Mouse (Mus musculus) midbrain, embryonic 11.5 days (tissue): ENCODE measurements around the gene Sp4. TPM values are rescaled to one million over a fixed set of nuclear protein-coding genes. Genes with fewer than 3 reads are reported as not detected.

Experiments
- ATAC-seq: fragments of 200-750 bp; cut with Nextera tagmentation; 2 replicates; pipeline ENCODE4 v1.8.0; 2017; ENCODE audit warnings: moderate TSS enrichment, moderate library complexity; ENCODE audit not compliant: low FRiP score
- DNase-seq: peaks from one replicate; pipeline ENCODE4 v3.0.0; 2015; ENCODE audit warnings: low spot score; ENCODE audit errors: missing footprints
- H3K27ac ChIP-seq: fragments of 300-500 bp; sonication (generic); 2 replicates; pipeline ENCODE4 v1.5.1; 2014; ENCODE audit warnings: low read depth, low read length
- H3K27me3 ChIP-seq: fragments of 300-500 bp; sonication (generic); 2 replicates; pipeline ENCODE4 v1.6.1; 2014; ENCODE audit warnings: mild to moderate bottlenecking, low read length, moderate library complexity, mixed read lengths; ENCODE audit not compliant: control insufficient read depth, insufficient read depth
- H3K36me3 ChIP-seq: fragments of 300-500 bp; sonication (generic); 2 replicates; pipeline ENCODE4 v1.6.1; 2014; ENCODE audit warnings: mild to moderate bottlenecking, low read length, moderate library complexity, mixed read lengths; ENCODE audit not compliant: control insufficient read depth, insufficient read depth
- H3K4me1 ChIP-seq: fragments of 300-500 bp; sonication (generic); 2 replicates; pipeline ENCODE4 v1.6.1; 2014; ENCODE audit warnings: low read length; ENCODE audit not compliant: control insufficient read depth, insufficient read depth
- H3K4me2 ChIP-seq: fragments of 300-500 bp; sonication (generic); 2 replicates; pipeline ENCODE4 v1.6.1; 2014; ENCODE audit warnings: mild to moderate bottlenecking, moderate library complexity
- H3K4me3 ChIP-seq: fragments of 300-500 bp; sonication (generic); 2 replicates; pipeline ENCODE4 v1.5.1; 2014; ENCODE audit warnings: low read depth, low read length
- H3K9ac ChIP-seq: fragments of 300-500 bp; sonication (generic); 2 replicates; pipeline ENCODE4 v1.6.1; 2014; ENCODE audit warnings: low read length
- H3K9me3 ChIP-seq: fragments of 300-500 bp; sonication (generic); 2 replicates; pipeline ENCODE4 v1.6.1; 2016; ENCODE audit warnings: low read length; ENCODE audit not compliant: control insufficient read depth
- WGBS: fragments of 180-500 bp; shearing (Covaris S2); extraction: QIAGEN DNeasy Blood & Tissue Kit; methylation state at CpG from one replicate; pipeline ENCODE4 v1.1.7; 2014; 5-methylcytosine and 5-hydroxymethylcytosine counted together
- polyA plus RNA-seq: library from polyadenylated mRNA; unstranded; fragments of >200 nt; fragmentation: Nextera tagmentation; extraction: Ambion mirVana; gene quantifications from 2 replicates; pipeline ENCODE4 v1.2.1, GENCODE M21; 2014

Gene Sp4
- polyA plus RNA-seq, 1 experiment from 2014 or later: 25.1 TPM

GRCm38 (mm10) chr12:118212163-118212562 lies 89.1 kb downstream of the Sp4 start:
- Histone ChIP-seq H3K36me3 (no peaks in the 10 kb centered on the region), H3K4me2 (no peak overlapping the region), H3K9ac (no peak overlapping the region), H3K27ac (no peak overlapping the region), H3K4me3 (no peak overlapping the region), H3K9me3 (no peaks in the 10 kb centered on the region), H3K4me1 (no peaks in the 10 kb centered on the region), H3K27me3 (no peaks in the 10 kb centered on the region)
- 88% methylated on average over 2 of the region's 2 CpGs for WGBS
- ATAC-seq (no peak), DNase-seq (no peak)

- no peaks in the 10 kb centered on the region for H3K9me3 ChIP-seq
- H3K4me1 ChIP-seq: peaks cover 7% of the 10 kb centered on the region; the same call in 1 of the 2 replicates
- no peaks in the 10 kb centered on the region for H3K36me3 ChIP-seq
- H3K9ac ChIP-seq: peak within 1 kb of the TSS; percentile 30; the same call in 1 of the 2 replicates
- H3K4me2 ChIP-seq: peak within 1 kb of the TSS; percentile 94
- DNase-seq (peak; percentile 98), ATAC-seq (peak; percentile 100)
- H3K4me3 ChIP-seq: peak within 1 kb of the TSS; percentile 51
- no peak within 1 kb of the TSS for H3K27ac ChIP-seq
- 0% methylated on average over 47 of the region's 47 CpGs for WGBS
- H3K27me3 ChIP-seq: peaks cover 36% of the 10 kb centered on the region
Observed at GRCm38 (mm10) chr12:118198386-118199093, 102.7 kb downstream of the Sp4 start, which contains the start of gene Dnah11. Dnah11 (minus strand) TSS chr12:118199043.

- Histone ChIP-seq H3K4me2 (no peak overlapping the region), H3K9me3 (no peaks in the 10 kb centered on the region), H3K27ac (no peak overlapping the region), H3K4me1 (peaks cover 7% of the 10 kb centered on the region; the same call in 1 of the 2 replicates), H3K9ac (no peak overlapping the region), H3K4me3 (no peak overlapping the region), H3K36me3 (no peaks in the 10 kb centered on the region), H3K27me3 (peaks cover 36% of the 10 kb centered on the region)
- no peak for ATAC-seq
- 79% methylated on average over 2 of the region's 2 CpGs for WGBS
- DNase-seq: no peak
Observed at GRCm38 (mm10) chr12:118196583-118196982, 104.7 kb downstream of the Sp4 start.

GRCm38 (mm10) chr12:118189535-118189934 lies 111.7 kb downstream of the Sp4 start:
- no peak for DNase-seq
- 68% methylated on average over 3 of the region's 3 CpGs for WGBS

GRCm38 (mm10) chr12:118187663-118188062 lies 113.6 kb downstream of the Sp4 start:
- WGBS: 43% methylated on average over 2 of the region's 2 CpGs

More at GRCm38 (mm10) chr12:118189535-118189934, 111.7 kb downstream of the Sp4 start:
- H3K27me3 ChIP-seq: no peaks in the 10 kb centered on the region; the same call in 1 of the 2 replicates
- H3K9ac ChIP-seq: no peak overlapping the region
- H3K4me2 ChIP-seq: no peak overlapping the region
- no peak for ATAC-seq
- no peak overlapping the region for H3K27ac ChIP-seq
- no peaks in the 10 kb centered on the region for H3K9me3 ChIP-seq
- H3K4me3 ChIP-seq: no peak overlapping the region
- H3K36me3 ChIP-seq: no peaks in the 10 kb centered on the region
- H3K4me1 ChIP-seq: peaks cover 10% of the 10 kb centered on the region

GRCm38 (mm10) chr12:118186881-118187489 lies 114.3 kb downstream of the Sp4 start:
- H3K9me3 ChIP-seq: no peaks in the 10 kb centered on the region
- no peak overlapping the region for H3K4me3 ChIP-seq
- H3K4me1 ChIP-seq: peaks cover 10% of the 10 kb centered on the region
- ATAC-seq (peak; percentile 73), DNase-seq (peak; percentile 87)
- no peak overlapping the region for H3K4me2 ChIP-seq
- no peak overlapping the region for H3K27ac ChIP-seq
- H3K9ac ChIP-seq: no peak overlapping the region
- H3K36me3 ChIP-seq: no peaks in the 10 kb centered on the region
- no peaks in the 10 kb centered on the region; the same call in 1 of the 2 replicates for H3K27me3 ChIP-seq
- 22% methylated on average over 4 of the region's 4 CpGs for WGBS

More at GRCm38 (mm10) chr12:118187663-118188062, 113.6 kb downstream of the Sp4 start:
- peaks cover 10% of the 10 kb centered on the region for H3K4me1 ChIP-seq
- no peak overlapping the region for H3K9ac ChIP-seq
- no peak overlapping the region for H3K4me3 ChIP-seq
- H3K36me3 ChIP-seq: no peaks in the 10 kb centered on the region
- DNase-seq (no peak), ATAC-seq (no peak)
- H3K27me3 ChIP-seq: no peaks in the 10 kb centered on the region; the same call in 1 of the 2 replicates
- H3K27ac ChIP-seq: no peak overlapping the region
- no peaks in the 10 kb centered on the region for H3K9me3 ChIP-seq
- H3K4me2 ChIP-seq: no peak overlapping the region

- no peak for DNase-seq
- no peaks in the 10 kb centered on the region; the same call in 1 of the 2 replicates for H3K27me3 ChIP-seq
- peak; percentile 26; the same call in 1 of the 2 replicates for ATAC-seq
Observed at GRCm38 (mm10) chr12:118186120-118186880, 114.9 kb downstream of the Sp4 start.

More at GRCm38 (mm10) chr12:118186120-118186880, 114.9 kb downstream of the Sp4 start:
- Histone ChIP-seq H3K36me3 (no peaks in the 10 kb centered on the region), H3K4me1 (peaks cover 10% of the 10 kb centered on the region), H3K9ac (no peak overlapping the region), H3K4me3 (no peak overlapping the region), H3K4me2 (no peak overlapping the region), H3K27ac (no peak overlapping the region), H3K9me3 (no peaks in the 10 kb centered on the region)
- 33% methylated on average over 4 of the region's 4 CpGs for WGBS
